Mouse (Mus musculus) forebrain, postnatal 0 days (tissue): ENCODE data around the gene Ddx43. TPM values are rescaled to one million over a fixed set of nuclear protein-coding genes. Genes with fewer than 3 reads are reported as not detected.

ENCODE experiments used
- ATAC-seq: fragments of 200-750 bp; cut with Nextera tagmentation; 2 replicates; pipeline ENCODE4 v1.8.0; 2017; ENCODE audit warnings: mild to moderate bottlenecking, moderate library complexity
- DNase-seq: peaks from one replicate; pipeline ENCODE4 v3.0.0-alpha.2; 2015
- H3K27ac ChIP-seq: fragments of 300-500 bp; sonication (generic); 2 replicates; pipeline ENCODE4 v1.5.1; 2014; ENCODE audit warnings: low read depth, mild to moderate bottlenecking, antibody characterized with exemption, low read length, moderate library complexity, mixed read lengths
- H3K27me3 ChIP-seq: fragments of 300-500 bp; sonication (generic); 2 replicates; pipeline ENCODE4 v1.6.1; 2014; ENCODE audit warnings: mild to moderate bottlenecking, low read length, mixed read lengths; ENCODE audit not compliant: insufficient read depth
- H3K36me3 ChIP-seq: fragments of 300-500 bp; sonication (generic); 2 replicates; pipeline ENCODE4 v1.6.1; 2014; ENCODE audit warnings: mild to moderate bottlenecking, moderate library complexity; ENCODE audit not compliant: insufficient read depth
- H3K4me1 ChIP-seq: fragments of 300-500 bp; sonication (generic); 2 replicates; pipeline ENCODE4 v1.6.1; 2014; ENCODE audit warnings: antibody characterized with exemption; ENCODE audit not compliant: insufficient read depth
- H3K4me2 ChIP-seq: fragments of 300-500 bp; sonication (generic); 2 replicates; pipeline ENCODE4 v1.6.1; 2014; ENCODE audit warnings: low read depth, mild to moderate bottlenecking, moderate library complexity
- H3K4me3 ChIP-seq: fragments of 300-500 bp; sonication (generic); 2 replicates; pipeline ENCODE4 v1.5.1; 2014; ENCODE audit warnings: low read depth, low read length, mixed read lengths
- H3K9ac ChIP-seq: fragments of 300-500 bp; sonication (generic); 2 replicates; pipeline ENCODE4 v1.6.1; 2014; ENCODE audit warnings: mild to moderate bottlenecking
- H3K9me3 ChIP-seq: fragments of 300-500 bp; sonication (generic); 2 replicates; pipeline ENCODE4 v1.6.1; 2016; ENCODE audit warnings: low read length
- CTCF ChIP-seq: sonication (generic); IDR thresholded peaks from 2 replicates; pipeline ENCODE4 v1.5.1; 2016; ENCODE audit warnings: antibody characterized with exemption, control low read depth, low read depth
- WGBS: fragments of 180-500 bp; shearing (Covaris S2); extraction: QIAGEN DNeasy Blood & Tissue Kit; methylation state at CpG from one replicate; pipeline ENCODE4 v1.1.7; 2014; 5-methylcytosine and 5-hydroxymethylcytosine counted together
- polyA plus RNA-seq: library from polyadenylated mRNA; unstranded; fragments of >200 nt; fragmentation: Nextera tagmentation; extraction: Ambion mirVana; gene quantifications from 2 replicates; pipeline ENCODE4 v1.2.1, GENCODE M21; 2015
- total RNA-seq: library from RNA; depleted of rRNA; stranded (reverse); fragments of >200 nt; gene quantifications from 2 replicates; pipeline ENCODE4 v1.2.3, GENCODE M21; 2014

Gene Ddx43
- total and polyA plus RNA-seq, 2 experiments from 2014 or later: 0.29 to 0.33 TPM

- no peak overlapping the region for H3K4me2 ChIP-seq
- no peak overlapping the region for H3K4me3 ChIP-seq
- no peak overlapping the region for H3K9ac ChIP-seq
- H3K9me3 ChIP-seq: no peaks in the 10 kb centered on the region
- no peaks in the 10 kb centered on the region for H3K36me3 ChIP-seq
- TF ChIP-seq CTCF: no peak
- ATAC-seq (no peak), DNase-seq (no peak)
- 61% methylated on average over 5 of the region's 5 CpGs for WGBS
- no peak overlapping the region for H3K27ac ChIP-seq
- no peaks in the 10 kb centered on the region for H3K4me1 ChIP-seq
- H3K27me3 ChIP-seq: no peaks in the 10 kb centered on the region
Measured at GRCm38 (mm10) chr9:78374397-78374796, 21.2 kb upstream of the Ddx43 start.

- Histone ChIP-seq H3K4me1 (no peaks in the 10 kb centered on the region), H3K4me3 (no peak overlapping the region), H3K9me3 (no peaks in the 10 kb centered on the region), H3K4me2 (no peak overlapping the region), H3K9ac (no peak overlapping the region), H3K27ac (no peak overlapping the region), H3K27me3 (no peaks in the 10 kb centered on the region), H3K36me3 (no peaks in the 10 kb centered on the region)
- 66% methylated on average over 1 of the region's 1 CpGs for WGBS
- ATAC-seq (no peak), DNase-seq (no peak)
- TF ChIP-seq CTCF: no peak
Measured at GRCm38 (mm10) chr9:78374885-78375389, 20.6 kb upstream of the Ddx43 start.

DNA sequence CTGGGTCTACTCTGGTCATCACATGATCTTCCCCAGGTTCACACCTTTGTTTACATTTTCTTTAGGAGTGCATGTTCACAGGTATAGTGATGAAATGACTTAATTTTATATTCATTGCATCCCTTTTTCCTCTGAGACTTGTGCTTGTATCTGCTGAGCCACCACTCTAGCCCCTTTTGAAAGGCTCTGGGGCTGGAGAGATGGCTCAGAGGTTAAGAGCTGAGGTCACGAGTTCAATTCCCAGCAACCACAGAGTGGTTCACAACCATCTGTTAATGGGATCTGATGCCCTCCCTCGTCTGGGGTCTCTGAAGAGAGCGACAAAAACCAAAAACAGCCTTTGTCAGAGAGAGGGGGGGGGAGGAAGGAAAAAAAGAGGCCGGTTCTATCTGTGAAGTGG lies 20.1 kb upstream of the Ddx43 start:
- DNase-seq (no peak), ATAC-seq (no peak)
- 80% methylated on average over 4 of the region's 4 CpGs for whole genome bisulfite sequencing
- no peaks in the 10 kb centered on the region for H3K9me3 ChIP-seq
- H3K27ac ChIP-seq: no peak overlapping the region
- no peak for TF ChIP-seq CTCF
- no peaks in the 10 kb centered on the region for H3K4me1 ChIP-seq
- no peak overlapping the region for H3K4me3 ChIP-seq
- H3K9ac ChIP-seq: no peak overlapping the region
- no peaks in the 10 kb centered on the region for H3K36me3 ChIP-seq
- H3K4me2 ChIP-seq: no peak overlapping the region
- H3K27me3 ChIP-seq: no peaks in the 10 kb centered on the region

DNA sequence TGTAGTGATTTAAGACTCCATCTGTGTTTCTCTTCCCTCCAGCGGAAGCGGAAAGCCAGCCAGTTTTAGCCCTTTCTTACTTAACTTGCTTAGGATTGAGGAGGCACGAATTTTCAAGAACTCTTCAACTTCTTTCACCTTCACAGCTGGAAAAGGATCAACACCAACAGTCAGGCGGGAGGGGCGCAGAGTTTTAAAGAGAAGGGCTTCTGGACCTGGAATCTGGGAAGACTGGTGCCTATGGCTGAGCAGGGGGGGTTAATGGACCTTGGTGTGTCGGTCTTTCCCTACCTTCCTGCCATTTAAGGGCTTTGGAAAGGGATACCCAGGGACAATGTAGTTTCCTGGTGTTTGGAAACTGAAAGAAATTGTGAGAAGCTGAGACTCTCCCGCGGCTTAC lies 18.0 kb upstream of the Ddx43 start:
- 0 out of 2 replicates have a peak overlapping the region, but pooled peaks have one; percentile 7 for H3K9ac ChIP-seq
- ATAC-seq: no peak
- H3K36me3 ChIP-seq: no peaks in the 10 kb centered on the region
- no peaks in the 10 kb centered on the region for H3K9me3 ChIP-seq
- H3K4me2 ChIP-seq: peak overlapping the region; percentile 68
- no peak overlapping the region for H3K27ac ChIP-seq
- no peaks in the 10 kb centered on the region for H3K4me1 ChIP-seq
- peak; percentile 52 for DNase-seq
- peak overlapping the region; percentile 38 for H3K4me3 ChIP-seq
- no peak for TF ChIP-seq CTCF
- H3K27me3 ChIP-seq: no peaks in the 10 kb centered on the region
- WGBS: 19% methylated on average over 8 of the region's 8 CpGs

DNA sequence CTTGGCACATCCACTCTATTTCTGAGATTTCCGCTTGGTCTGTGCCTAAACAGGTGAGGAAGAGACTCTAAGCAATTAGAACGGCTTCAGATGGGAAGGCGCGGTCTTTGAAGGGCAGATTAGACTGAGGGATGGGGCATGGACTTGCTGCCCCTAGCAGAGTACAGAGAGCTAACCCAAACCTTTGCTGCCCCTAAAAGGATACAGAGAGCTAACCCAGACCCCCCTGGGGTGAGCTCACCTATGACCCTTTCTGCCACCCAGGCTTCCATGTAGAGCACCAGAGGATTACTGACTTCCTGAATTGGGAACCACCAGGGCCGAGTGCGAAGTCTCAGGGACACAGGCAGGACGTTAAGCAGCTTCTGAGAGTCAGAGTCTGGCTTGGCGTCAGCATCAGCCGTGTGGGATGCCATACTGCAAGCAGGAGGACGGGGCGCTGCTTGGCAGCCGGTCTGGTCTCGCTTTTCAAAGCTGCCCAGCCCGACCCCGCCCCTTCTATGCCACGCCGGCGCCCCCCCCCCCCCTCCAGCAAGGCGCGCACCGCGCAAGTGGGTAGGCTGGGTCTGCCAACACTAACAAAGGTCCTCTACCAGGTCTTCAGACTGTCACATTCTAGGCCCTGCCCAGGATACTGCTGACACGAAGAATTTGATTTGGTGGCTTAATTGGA lies 17.3 kb upstream of the Ddx43 start, which contains the start of gene Ooep:
Gene Ooep (minus strand): TSS at position 613 of the 673 bp plus-strand sequence.
- Histone ChIP-seq H3K36me3 (no peaks in the 10 kb centered on the region), H3K4me3 (peak within 1 kb of the TSS; percentile 38), H3K9ac (peak within 1 kb of the TSS; percentile 56), H3K4me2 (peak within 1 kb of the TSS; percentile 68), H3K27ac (peak within 1 kb of the TSS; percentile 50; the same call in 1 of the 2 replicates), H3K9me3 (no peaks in the 10 kb centered on the region), H3K4me1 (no peaks in the 10 kb centered on the region), H3K27me3 (no peaks in the 10 kb centered on the region)
- 5% methylated on average over 22 of the region's 23 CpGs for WGBS
- DNase-seq (peak; percentile 81), ATAC-seq (peak; percentile 97)
- 0 out of 2 replicates have a peak, but pooled peaks have one; percentile 11 for TF ChIP-seq CTCF

DNA sequence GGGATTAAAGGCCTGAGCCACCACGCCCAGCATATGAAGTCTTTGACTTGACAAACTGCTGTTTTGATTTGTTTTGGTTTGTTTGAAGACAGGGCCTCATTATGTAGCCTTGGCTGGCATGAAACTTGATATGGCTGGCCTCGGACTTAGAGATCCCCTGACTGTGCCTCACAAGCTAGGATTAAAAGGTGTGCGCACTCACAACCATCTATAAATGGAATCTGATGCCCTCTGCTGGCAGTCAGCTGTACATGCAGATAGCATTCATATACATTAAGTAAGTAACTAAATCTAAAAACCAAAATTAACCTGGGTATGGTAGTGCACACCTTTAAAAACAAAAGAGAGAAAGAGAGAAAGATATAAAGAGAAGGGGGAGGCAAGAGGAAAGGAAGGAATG lies 9.7 kb upstream of the Ddx43 start:
- TF ChIP-seq CTCF: peak; percentile 58
- H3K4me1 ChIP-seq: no peaks in the 10 kb centered on the region
- no peaks in the 10 kb centered on the region for H3K9me3 ChIP-seq
- no peak overlapping the region for H3K9ac ChIP-seq
- no peaks in the 10 kb centered on the region for H3K27me3 ChIP-seq
- DNase-seq (no peak), ATAC-seq (no peak)
- no peaks in the 10 kb centered on the region for H3K36me3 ChIP-seq
- H3K4me3 ChIP-seq: no peak overlapping the region
- H3K27ac ChIP-seq: no peak overlapping the region
- H3K4me2 ChIP-seq: no peak overlapping the region
- 45% methylated on average over 3 of the region's 3 CpGs for WGBS

DNA sequence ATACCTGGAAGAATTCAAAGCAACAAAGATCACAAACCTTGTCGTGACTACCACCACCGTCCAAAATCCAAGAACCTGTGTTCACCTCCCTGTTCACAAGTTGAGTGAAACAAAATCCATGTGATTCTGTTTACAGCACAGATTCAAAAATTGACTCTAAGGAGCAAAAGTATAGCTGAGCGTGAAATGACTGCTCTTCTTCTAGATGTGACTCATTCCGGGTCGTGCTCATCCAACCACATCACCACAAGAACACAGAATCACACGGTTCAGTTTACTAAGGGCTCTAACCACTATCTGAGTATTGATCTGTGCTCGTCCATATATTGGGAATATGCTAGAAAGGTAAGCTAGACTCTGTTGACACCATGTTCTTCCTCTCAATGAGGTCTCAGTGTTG lies 8.6 kb upstream of the Ddx43 start:
- no peak for ATAC-seq
- H3K4me3 ChIP-seq: no peak overlapping the region
- no peak for DNase-seq
- no peaks in the 10 kb centered on the region; the same call in 1 of the 2 replicates for H3K27me3 ChIP-seq
- H3K36me3 ChIP-seq: no peaks in the 10 kb centered on the region
- no peak overlapping the region for H3K27ac ChIP-seq
- no peak overlapping the region for H3K4me2 ChIP-seq
- no peaks in the 10 kb centered on the region for H3K4me1 ChIP-seq
- WGBS: 91% methylated on average over 7 of the region's 7 CpGs
- TF ChIP-seq CTCF: no peak
- H3K9me3 ChIP-seq: no peaks in the 10 kb centered on the region
- H3K9ac ChIP-seq: no peak overlapping the region
